Mouse (Mus musculus): ENCODE measurements around the gene Gm17190. TPM values are rescaled to one million over a fixed set of nuclear protein-coding genes. Genes with fewer than 3 reads are reported as not detected.

Gm17190 gene
- total RNA-seq, 4 experiments from 2014 or later: not detected

Other genes starting within 250 kb of the Gm17190 start
- 10 to 100 TPM; 60.5 to 80.9 (median 72.5) TPM for gene Iqgap2, start 190.1 kb upstream of the Gm17190 start, total RNA-seq (2022)
- 10 to 100 TPM; 24.7 to 30.5 (median 27.2) TPM for gene Gm20075, start 678 bp upstream of the Gm17190 start, total RNA-seq (2022)
- 10 to 100 TPM; 17.1 to 25.1 (median 20.1) TPM for gene Sv2c, start 50.5 kb downstream of the Gm17190 start, total RNA-seq (2022)

All from layer of hippocampus, adult 8-10 months (tissue).